Mouse (Mus musculus): ENCODE measurements around the gene Dnaaf1. TPM values are rescaled to one million over a fixed set of nuclear protein-coding genes. Genes with fewer than 3 reads are reported as not detected.

Dnaaf1 gene
- polyA plus RNA-seq (2012; rRNA removed) = 0.07 TPM in 2 replicates

DNA sequence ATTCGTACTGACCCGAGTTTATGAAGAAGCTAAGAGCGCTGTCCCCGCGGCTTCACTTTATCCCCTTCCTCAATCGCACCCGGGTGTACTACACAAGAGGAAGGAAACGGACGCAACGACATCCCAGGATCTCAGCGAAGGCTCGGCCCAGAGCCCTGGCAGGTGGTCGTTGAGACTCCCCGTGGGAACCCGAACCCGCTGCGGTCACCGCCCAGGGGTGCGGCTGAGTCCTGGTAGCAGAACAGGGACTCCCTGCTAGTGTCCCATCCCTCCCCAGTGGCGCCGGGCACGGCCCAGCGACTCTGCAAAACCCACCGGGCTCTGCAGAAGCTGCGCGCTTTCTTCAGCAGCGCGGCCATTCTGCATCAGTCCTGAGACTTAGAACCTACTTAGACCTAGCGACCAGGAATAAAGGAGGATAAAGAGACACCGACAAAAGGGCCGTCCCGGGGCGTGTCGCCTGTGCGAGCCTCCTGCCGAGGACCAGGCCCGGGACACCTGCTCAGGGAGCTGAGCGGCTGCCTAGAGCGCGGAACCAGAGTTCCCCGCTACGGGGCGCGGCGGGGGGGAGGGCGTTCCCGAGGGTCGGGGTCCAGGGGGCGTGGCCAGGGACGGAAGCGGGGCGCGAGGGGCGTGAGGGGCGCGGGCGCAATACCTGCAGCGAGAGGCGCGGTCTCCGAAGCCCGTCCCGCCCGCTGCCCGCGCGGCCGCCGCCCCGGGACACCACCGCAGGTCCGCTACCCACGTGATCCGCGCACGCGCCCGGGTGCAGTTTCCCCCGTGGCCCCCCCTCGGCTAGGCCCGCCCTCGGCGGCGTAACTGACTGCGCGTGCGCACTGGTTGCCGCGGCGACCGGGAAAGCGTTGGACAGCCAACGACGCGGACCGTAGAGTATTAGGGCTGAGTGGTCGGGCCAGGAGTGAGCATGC, at the start of gene Dnaaf1, which contains the start of gene Hsdl1:
Gene Dnaaf1 (plus strand): TSS at position 799 of the 929 bp plus-strand sequence.
Gene Hsdl1 (minus strand): TSS at position 747 of the 929 bp plus-strand sequence.
- DNase-seq (ENCODE audit: low spot score) = peak; percentile 98

DNA sequence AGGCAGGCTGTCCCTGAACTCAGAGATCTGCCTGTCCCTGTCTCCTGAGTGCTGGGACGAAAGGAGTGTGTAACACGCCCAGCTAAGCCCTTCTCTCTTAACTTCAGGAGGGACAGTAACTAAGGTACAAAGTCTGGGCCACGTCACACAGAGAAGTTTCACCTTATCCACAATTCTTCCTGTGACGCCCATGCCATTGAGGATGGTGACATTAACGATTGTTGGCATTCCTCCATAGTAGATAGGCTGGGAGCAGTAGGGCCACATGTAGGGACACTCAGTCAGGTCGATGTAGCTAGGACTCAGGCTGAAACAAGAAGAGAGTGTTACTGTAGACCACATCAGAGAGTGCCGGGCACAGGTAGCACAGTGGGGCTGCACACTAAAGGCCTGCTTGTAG, 46.3 kb upstream of the Dnaaf1 start:
- DNase-seq (ENCODE audit: low spot score) = no peak

DNA sequence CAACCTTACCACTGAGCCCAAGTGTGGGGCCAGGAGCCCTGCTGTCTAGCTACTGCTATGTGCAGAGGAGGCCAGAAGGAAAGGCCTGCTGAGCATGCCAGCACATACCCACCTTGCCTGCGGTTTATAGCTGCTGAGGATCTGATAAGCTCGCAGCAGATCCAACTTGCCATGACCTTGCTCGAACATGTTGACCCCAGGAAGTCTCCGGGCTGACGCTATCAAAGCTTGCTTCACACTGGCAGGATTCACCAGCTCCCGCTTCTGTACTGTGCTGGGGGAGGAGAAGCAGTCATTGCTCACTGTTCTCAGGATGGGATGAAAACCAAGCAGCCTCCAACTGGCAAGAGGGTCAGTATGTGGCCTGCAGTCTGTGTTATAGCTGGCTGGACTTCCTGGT, 44.1 kb upstream of the Dnaaf1 start:
- DNase-seq (ENCODE audit: low spot score) = peak; percentile 27

DNA sequence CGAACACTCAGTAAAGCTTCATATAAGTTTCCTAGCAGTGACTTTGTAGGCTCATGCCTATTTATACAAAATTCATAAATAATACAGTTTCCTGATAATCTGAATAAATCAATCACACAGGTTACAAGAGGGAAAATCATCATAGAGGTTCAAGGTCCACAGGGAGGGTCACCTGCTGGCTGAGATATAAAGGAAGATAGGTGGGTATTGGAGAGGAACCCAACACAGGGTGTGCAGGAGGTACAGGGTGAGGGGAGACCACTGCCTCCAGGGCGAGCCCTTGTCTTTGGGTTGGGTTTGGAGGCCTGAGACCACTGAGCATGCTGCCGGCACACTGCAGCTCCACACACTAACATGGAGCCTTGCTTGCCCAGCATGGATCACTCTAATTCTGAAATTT, 43.6 kb upstream of the Dnaaf1 start:
- no peak for DNase-seq (ENCODE audit: low spot score)

DNA sequence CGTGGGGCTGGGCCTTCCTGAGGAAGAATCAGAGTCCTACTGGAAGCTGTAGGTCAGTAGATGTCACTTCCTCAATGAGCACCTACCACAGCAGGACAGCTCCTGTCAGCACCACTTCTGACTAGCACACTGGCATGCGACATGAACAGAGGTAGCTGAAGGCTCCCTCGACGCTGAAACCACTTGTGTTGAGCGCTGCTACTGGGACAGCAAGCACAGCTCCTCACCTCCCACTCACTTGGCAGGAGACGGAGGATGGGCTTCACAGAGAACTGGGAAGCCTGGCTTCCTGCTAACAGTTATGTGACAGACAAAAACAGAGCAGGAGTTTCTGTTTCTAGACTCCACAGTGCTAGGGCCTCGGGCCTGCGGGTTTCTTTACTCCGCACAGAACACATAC, 43.1 kb upstream of the Dnaaf1 start:
- DNase-seq (ENCODE audit: low spot score) = no peak

DNA sequence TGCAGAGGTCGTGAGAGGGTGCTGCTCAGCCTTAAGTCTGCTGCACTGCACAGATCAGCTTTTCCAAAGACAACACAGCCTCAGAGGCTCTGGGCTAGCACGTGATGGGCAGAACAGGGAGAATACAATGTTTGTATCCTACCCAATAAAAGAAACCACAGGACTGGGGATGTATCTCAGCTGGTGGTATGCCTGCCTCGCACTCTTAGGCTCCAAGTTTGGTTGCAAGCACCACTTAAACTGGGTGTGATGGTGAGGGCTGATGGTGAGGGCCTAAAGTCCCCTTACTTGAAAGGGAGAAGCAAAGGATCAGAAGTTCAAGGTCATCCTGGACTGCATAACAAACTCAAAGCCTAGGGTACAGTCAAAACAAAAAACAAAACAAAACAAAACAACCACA, 30.4 kb upstream of the Dnaaf1 start:
- DNase-seq (ENCODE audit: low spot score) = no peak

DNA sequence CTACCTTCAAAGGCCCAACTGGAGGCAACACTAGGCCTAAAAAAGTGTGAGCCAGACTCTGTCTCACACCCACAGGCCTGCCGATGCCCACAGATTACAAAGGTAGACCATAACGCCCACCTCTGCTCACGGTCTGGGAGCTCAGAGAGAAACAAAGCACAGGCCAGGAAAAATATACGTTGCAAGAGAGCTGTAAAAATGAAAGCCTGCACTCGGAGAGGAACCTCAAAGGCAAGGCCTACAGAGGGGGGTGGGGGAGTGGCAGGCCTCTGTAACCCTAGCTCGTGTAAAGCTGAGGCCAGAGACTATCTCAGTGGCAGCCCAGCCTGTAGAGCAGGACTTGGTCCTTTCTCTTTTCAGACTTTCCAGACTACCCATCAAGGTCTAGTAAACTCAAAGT, 29.9 kb upstream of the Dnaaf1 start:
- DNase-seq (ENCODE audit: low spot score) = no peak

DNA sequence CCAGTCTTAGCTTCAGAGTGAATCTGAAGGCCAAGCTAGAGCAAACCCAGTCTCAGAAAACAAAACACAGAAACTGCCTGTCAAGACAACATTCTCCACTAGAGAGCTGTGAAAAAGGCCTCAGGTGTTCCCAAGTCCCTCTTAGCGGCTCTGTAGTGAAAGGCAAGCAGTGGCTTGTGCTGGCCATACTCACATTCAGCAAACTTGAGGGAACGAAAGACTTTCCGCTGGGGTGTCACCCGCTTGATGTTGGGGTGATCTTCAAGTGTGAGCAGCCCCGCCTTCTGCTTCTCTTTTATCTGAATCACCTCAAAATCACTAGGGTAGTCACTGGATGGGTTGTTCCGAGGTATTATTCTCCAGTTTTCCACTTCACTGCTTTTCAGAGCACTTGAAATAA, 29.2 kb upstream of the Dnaaf1 start:
- DNase-seq (ENCODE audit: low spot score) = no peak

DNA sequence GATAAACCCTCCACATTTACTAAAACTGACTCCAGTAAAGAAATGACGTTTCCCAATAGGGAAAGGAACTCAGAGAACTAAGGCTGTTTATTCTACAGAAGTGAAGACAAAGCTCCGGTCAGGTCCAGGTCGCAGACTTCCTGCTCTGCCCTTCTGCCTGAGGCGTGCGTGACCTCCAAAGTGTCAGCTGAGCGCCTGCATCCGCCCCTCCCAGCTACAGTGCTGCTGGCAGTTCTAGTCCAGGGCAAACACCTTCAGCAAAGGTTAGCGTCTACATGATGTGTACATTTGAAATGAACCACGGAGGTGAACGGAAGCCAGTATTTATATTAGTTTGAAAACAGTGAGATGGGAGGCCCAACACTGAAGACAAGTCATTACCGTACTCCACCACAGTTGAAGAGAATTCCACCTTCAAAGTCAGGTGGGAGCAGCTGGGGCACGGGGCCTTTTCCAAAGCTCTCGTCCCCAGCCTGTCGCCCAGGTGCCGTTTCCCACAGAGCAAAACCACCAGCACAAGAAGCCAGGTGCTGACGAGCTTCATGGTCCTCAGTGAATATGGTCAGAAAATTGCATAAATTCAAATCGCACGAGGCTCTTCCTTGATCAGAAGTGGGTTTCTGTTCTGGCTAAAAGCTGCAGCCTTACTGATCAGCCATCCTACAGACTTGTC, 27.9 kb upstream of the Dnaaf1 start:
- DNase-seq (ENCODE audit: low spot score) = no peak

DNA sequence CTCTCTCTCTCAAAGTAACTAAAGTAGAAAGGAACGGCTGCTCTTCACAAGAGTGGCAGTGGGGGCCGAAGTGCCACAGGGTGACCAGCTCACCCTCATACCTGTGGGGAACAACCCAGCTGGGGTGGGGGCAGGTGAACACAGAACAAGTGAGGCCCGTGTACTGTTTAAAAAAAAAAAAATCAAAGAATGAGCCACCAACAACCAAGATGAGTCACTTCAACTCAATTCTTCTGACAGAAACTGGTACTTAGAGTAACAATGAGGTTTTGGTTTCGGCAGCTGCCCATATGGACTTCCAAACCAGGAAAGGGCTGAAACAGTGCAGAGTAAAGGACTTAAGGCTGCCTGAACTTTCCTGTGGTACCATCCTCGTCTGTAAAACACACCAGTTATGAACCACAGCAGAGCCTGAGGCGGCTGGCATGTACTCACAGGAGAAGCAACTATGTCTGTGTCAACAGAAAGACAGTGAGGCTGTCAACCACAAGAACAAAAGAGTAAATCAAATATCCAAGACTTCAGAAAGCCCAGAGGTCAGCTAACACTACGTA, 26.4 kb upstream of the Dnaaf1 start:
- no peak for DNase-seq (ENCODE audit: low spot score)

DNA sequence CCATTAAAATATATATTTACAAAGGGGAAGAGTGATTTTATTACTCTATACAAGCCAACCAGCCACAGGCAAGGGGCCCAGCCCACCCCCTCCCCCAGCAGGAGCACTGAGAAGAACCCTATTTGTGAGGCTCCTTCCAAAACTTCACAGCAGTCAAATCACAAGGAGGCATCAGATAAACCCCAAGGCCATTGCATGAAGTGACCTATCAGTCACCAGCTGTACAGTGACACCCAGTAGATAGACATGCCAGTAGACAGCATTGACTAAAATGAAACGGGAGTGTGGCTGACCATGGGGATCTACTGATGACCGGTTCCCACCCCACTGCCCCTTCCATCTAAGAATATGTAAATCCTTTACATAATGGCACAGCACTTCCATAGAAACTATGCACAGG, 22.1 kb upstream of the Dnaaf1 start:
- no peak for DNase-seq (ENCODE audit: low spot score)

DNA sequence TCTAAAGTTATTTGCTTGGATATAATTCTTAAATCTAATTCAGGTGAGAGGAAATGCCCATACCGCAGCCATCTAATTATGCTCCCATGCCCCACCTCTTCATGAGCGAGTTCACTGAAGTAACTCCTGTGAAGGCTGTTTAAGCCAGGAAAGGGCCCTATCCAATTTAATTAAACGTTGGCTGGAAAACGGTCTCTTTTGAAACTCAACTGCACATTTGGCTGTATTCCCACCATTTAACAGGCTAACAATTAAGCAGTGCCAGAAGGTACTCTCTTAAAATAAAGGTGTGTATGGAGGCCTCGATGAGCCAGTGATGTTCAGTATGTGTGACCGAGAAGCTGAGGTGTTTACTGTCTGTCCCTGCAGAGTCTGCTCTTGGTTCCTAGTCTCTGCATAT, 19.2 kb upstream of the Dnaaf1 start:
- no peak for DNase-seq (ENCODE audit: low spot score)

DNA sequence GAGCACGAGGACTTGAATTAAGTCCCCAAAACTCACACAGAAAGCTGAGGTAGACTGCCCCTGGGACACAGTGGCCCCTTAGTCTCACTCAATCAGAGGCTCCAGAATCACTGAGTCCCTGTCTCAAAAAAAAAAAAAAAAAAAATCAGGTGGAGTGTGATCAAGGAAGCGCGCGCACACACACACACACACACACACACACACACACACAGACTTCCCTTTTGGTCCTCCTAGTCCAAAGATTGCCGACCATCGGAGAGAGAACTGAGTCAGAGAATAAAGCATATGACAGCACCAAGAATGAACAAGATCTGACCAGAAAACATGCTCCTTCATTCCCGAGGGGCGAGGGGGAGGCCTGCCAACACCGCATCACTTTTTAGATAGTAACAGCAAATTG, 17.9 kb upstream of the Dnaaf1 start:
- DNase-seq (ENCODE audit: low spot score) = no peak

DNA sequence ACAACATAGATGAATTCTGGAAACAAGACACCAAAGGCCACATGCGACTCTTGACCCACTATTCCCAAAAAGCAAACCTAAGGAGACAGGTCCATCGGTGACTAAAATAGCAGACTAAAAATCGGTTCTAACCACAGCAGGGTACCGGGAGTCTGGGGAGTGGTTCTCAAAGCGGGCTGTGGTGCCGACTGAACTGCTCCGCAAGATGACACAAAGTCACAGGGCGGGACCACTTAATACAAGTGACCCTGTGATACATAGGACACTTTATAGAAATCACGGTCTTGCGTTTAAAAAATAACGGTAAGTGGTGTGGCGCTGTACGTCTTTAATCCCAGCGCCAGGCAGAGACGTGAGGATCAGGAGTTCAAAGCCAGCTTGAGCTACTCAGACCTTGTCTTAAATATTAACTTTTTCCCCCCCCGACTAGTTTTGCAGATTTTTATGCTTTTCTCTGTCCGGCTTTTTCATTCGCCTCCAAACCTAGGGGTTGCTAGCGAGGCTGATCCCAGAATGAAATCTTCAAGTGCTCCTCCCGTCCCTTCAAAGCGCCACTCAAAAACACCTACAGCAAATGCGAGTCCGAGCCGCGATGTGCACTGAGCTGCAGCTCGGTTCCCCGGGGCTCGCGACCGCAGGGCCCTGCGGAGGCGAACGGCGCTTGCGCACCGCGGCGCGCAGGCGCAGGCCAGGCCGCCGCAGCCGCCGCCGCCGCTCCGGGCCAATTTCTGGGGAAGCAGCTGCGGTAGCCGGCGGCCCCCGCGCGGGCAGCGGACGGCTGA, 17.0 kb upstream of the Dnaaf1 start:
- no peak for DNase-seq (ENCODE audit: low spot score)

DNA sequence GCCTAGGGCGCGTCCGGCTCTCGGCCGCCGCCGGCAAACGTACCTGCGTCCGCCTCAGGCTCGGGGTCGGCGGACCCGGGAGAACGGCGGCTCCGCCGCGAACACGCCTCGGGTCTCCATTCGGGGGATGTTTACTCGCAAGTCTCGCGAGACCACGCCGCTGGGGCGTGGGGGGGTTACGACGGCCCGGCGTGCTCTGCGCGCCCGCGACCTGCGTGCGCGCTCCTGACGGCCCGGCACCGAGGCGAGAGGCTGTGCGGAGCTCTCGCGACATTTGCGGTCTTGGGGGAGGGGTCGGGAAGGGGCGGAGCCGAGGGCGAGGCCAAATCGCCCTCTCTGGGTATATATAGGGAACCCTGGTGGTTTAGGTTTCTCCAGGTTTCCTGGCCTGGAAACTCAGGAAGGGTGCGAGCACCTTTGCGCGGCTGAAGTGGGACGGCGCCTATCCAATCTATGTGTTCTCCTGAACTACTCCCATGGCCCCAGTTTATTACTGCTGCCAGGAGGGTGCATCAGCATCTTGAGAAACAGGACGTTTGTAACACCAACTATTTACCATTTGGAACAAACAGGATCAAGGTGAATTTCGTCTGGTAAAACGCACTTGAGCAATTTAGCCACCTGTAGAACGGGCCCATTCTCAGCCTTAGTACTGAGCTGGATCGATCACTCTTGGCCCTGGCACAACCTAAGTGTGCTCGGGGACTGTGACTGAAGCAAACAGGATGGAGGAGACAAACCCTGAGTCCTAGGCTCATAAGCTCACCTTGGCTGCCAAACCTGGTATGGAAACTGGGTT, 16.2 kb upstream of the Dnaaf1 start, which contains the start of gene Mbtps1:
Gene Mbtps1 (minus strand): TSS at position 133 of the 799 bp plus-strand sequence.
- DNase-seq (ENCODE audit: low spot score) = peak; percentile 99

DNA sequence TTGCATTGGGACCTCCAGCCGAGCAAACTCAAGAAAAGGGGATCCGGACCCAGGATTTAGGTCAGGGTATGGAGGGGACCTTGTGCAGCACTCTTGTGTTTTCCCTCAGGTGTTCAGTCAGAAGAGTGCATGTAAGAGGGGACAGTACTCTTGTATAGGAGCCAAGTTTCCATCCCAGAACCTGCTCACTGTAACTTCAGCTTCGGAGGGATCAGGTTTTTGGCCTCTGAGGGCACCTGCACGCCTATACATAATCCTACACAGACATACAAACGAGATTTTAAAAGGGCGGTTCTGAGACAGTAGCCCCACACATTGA, 15.7 kb upstream of the Dnaaf1 start:
- DNase-seq (ENCODE audit: low spot score) = no peak

DNA sequence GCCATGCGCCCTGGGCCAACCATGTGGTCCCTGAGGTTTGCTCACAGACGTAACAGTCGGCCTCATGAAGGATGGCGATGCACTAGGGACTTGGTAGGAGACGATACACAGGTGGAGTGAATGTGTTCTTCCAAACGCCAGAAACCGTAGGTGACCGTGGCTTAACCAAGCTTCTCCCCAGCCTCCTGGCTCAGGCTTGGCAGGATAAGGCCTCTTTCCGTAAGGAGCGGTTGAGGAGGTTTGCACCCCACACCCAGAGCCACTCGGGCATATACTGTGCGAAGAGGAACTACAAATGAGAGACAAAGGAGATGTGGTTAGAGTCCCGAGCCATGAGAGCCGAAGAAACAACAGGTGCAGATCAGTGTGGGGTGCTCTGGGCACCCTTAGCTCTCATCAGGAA, 11.2 kb upstream of the Dnaaf1 start:
- no peak for DNase-seq (ENCODE audit: low spot score)

DNA sequence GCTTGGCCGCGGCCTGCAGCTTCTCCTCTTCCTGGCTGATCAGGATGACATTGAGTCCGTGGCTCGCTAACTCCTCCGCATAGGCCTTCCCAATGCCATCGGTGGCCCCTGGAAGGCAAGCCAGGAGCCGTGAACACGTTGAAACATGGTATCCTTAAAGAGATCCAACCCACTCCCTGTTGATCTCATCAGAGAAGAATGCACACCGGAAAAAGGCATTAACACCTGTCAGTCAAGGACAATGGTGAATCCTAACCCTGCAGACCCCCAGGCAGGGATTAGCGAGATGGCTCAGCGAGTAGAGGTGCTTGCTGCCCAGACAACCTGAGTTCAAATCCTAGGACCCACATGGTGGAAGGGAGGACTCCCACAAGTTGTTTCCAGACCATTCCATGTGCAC, 8.7 kb upstream of the Dnaaf1 start:
- DNase-seq (ENCODE audit: low spot score) = no peak

DNA sequence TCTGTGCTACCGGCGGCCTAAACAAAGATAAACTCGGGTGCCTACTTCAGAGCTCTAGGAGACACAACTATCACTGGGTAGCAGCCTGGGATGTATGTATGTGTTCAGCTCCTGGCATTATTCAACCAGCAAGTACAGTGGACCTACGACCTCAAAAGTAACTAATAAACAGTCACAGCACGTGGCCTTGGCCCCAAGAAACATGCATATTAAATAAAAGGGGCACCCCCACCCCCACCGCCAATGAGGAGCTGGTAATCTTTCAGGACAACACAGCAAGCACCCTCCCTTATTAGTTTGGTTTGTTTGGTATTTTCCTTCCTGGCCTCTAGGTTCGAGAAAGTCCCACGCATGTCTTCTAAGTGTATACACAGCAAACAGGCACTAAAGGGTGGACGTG, 6.8 kb upstream of the Dnaaf1 start:
- DNase-seq (ENCODE audit: low spot score) = no peak

DNA sequence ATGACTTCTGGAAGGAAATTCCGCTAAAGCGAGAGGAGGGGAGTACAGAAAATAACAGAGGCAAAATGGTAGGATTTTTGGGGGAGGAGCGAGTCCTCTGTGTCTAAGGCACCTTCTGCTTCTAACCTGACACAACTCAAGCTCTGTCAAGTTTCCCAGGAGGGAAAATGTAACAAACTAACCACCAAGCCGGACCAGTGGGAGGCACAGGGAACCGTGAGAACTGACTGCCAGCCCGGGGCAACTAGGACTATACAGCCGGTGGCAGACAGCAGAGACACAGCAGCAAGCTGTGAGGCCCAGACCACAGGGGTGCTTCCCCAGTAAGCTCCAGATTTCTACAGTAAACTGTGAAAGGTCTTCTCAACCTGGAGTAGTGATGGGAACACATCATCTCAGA, 6.1 kb upstream of the Dnaaf1 start:
- no peak for DNase-seq (ENCODE audit: low spot score)

DNA sequence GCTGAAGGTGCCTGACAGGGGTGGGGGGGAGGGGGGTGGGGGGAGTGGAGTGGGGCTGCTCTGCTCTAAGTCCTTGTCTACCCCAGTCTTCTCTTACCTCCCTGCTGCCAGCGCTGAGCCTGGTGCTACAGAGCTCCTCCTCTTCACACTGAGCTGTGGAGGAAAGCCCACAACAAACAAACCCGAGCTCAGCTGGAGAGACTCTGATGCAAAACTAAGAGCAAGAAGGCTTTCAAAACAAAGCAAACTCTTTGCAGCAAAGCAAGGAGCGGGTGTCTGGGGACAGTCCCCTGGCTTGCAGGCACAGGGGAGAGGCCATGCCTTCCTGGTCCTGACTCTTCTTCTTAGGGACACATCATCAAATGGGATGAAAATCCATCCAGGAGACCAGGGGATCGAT, 5.2 kb upstream of the Dnaaf1 start:
- no peak for DNase-seq (ENCODE audit: low spot score)
